Mouse (Mus musculus): ENCODE measurements at regions not wholly inside any gene's neighbourhood (a gene's known extent, or its start where the extent isn't known, plus 50 kb on each side); places are given as distances from the start of the nearest gene placed in this dataset.
"Not testable (repeated sequence)": the region's sequence is repeated elsewhere in the genome, so short reads cannot be mapped to it uniquely, and the experiment has no call there.

DNA sequence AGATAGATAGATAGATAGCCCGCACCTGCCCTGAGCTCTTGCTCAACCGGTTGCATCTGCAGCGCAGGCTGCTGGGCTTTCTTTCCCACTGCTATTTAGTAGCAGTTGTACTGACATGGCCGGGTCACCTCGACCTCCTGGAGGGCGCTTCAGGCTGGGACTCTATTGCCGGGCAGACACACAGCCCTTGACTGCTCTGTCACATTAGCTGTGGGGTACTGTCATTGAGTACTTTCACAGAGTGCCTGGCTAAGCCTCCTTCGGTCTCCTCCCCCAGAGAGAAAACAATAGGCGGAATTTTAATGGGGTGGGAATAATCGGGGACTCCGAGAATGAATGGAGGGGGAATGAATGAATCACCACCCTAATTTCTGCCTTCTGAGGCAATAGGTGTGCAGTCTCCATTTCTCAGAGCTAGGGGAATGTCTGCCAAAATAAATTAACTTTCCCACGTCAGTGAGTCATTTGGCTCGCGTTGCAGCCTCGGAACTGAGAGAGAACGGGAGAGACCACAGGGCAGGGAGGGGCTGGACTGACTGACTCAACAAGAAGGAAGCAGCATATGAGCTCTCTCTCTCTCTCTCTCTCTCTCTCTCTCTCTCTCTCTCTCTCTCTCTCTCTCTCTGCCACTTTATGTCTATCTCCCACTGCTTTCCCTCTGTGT, 101.6 kb upstream of the Med13l start:
- DNase-seq (ENCODE audit: low read depth), result peak; percentile 100

DNA sequence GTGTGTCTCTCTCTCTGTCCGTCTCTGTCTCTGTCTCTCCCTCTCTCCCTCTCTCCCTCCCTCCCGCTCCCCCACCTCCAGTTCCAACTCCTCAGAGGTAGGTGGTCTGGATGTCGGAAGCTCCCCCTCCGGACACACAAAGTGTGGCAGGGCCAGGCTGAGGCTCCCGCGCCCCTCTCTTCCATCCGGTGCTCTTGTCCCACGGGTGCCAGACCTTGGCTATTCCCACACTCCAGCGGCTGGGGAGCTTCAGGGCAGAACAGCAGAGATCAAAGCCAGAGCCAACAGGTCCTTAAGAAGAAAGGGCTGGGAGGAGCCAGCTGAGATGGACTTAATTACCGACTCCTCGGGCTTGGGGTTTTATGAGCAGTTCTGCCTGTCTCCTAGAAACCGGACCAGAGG, 101.1 kb upstream of the Med13l start:
- DNase-seq (ENCODE audit: low read depth), result peak; percentile 65

DNA sequence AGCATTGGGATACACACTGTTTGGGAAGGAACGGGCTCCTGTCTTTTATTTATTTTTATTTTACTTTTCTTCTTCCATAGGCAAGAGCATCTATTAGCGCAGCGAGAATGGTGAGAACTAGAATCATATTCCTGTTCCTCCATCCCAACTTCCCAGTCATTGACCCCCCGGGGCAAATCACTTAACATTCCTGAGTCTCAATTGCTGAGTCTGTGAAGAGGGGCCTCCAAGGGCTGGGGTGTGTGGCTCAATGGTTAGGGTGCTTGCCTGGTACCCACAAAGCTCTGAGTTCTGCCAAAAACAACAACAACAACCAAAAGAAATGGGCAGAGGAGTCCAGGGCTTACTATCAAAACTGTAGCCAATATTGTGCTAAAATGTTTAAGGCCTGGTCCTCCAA, 98.5 kb upstream of the Med13l start:
- no peak for DNase-seq (ENCODE audit: low read depth)

DNA sequence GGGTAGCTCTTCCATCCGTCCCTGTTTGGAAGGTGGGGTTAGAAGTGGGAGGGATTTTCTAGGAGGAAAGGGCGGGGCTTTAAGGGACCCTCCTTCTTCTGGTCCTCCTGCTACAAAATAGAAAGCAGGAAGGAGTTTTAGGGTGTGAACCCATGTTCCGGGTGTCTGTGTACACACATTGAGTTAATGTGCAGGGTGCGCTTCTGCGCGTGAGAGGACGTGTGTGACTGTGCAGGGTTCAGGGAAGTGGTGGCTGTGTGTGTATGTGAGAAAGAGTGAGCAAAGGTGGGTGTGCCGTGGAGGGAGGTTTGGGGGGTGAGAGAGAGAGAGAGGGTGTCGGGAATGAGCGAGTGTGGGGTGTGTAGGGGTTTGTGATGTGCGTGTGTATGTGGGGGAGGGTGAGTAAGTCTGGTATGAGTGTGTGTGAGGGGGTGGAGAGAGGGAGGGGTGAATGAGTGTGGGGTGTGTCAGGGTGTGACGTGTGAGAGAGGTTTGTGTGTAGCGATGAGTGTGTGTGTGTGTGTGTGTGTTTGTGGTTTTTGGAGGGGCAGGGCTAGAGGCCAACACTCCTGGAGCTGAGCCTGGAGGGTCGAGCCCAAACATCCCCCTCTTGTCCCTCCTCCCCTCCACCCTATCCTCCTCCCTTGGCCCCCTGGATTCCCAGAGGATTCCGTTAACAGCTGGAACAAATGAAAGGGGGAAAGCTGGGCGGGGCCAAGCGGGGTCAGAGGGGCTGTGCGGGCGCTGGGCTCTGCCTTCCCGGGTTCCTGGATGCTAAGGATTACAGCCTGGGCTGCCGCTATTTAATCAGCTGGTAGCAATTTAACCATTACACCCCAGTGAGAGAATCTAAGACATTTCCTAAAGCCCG, 95.3 kb upstream of the Med13l start:
- peak; percentile 89 for DNase-seq (ENCODE audit: low read depth)

DNA sequence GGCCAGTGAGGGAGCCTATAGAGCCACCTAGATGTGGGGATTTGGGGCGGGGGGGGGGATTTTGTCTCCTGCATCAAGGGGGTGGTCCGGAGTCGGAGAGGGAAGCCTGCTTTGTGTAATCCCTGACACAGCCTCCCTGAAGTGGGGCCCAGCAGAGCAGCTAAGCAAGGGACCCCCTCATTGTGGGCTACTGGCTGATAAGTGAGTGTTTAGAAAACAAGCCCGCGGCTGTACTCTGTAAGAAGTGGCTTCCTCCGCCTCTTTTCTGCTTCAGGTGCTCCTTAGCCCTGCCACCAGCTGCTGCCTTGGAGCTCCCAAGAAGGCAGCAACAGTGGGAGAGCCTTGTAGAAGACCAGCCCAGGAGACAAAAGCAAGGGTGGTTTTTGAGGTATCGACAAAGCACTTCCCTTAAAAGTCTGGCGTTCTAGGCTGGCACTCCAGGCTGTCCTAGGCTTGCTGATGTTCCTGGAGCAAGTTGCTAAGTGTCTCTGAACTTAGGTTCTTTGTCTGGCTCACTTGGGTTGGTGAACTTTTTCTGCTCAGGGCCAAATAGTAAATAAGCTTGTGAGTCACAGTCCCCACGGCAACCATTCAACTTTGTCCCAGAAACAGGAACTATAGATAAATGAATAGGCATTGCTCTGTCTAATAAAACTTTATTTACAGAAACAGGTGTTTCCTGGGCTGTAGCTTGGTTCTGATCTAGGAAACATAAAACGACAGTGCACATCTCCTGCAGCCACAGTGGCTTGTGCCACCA, 94.3 kb upstream of the Med13l start:
- DNase-seq (ENCODE audit: low read depth), result peak; percentile 75

- DNase-seq (ENCODE audit: low read depth), result no peak
Measured at GRCm38 (mm10) chr5:118468739-118469138, 91.7 kb upstream of the Med13l start.

DNA sequence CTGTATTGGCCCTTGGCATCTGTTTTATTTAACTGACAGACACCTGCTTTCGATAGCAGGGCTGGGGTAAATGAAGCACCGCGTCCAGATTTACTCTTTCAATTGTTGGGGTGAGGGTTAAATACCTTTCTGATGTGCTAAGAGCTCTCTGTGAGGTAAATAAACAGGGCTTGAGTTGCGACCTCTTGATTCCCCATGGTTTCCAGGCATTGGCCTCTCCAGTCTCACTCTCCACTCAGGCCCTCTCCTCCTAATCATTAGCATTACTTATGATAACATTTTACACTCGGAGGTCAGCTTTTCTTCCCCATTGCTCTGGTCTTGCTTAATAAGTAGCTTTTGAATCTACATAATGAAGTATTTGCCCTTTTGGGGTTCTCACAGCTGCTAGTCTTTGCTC, 88.9 kb upstream of the Med13l start:
- DNase-seq (ENCODE audit: low read depth), result no peak

DNA sequence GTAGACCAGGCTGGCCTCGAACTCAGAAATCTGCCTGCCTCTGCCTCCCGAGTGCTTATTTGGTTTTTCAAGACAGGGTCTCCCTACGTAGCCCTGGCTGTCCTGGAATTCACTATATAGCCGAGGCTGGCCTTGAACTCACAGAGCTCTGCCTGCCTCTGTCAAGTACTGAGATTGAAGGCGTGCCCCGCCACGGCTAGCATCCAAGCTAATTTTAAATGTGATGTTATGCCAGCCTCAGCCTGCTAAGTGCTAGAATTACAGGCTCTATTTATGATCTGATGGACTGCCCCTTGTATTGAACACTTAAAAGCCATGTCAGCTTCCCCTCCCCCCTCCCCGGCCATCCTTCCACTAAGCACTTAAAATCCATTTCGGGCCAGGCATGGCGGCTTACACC, 88.2 kb upstream of the Med13l start:
- DNase-seq (ENCODE audit: low read depth), result no peak

DNA sequence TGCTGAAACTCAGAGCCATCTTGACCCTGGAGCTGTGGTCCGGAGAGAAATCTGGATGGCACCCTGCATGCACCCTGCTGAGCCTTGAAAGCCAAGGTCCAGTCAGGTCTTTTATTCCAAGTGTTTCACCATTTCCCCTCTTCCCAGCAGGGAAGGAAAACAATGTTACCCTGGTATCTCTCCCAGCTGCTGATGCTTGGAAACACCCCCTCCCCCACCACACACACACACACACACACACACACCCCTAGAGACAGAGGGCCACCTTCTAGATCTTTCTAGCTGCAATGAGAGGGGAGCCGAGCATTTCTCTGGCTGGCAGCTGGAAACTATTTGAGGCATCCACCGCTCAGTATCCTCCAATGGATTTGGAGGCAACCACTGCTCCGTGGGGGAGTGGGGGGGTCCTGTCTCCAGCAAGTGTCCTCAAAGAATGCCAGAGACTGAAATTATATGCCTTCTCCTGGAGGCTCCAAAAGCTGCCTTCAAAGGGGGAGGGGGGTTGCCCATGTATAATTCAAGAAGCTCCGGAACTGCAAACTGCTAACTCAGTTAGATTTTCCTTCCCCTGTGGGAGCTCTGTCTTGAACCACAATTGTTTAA, 87.2 kb upstream of the Med13l start:
- no peak for DNase-seq (ENCODE audit: low read depth)

DNA sequence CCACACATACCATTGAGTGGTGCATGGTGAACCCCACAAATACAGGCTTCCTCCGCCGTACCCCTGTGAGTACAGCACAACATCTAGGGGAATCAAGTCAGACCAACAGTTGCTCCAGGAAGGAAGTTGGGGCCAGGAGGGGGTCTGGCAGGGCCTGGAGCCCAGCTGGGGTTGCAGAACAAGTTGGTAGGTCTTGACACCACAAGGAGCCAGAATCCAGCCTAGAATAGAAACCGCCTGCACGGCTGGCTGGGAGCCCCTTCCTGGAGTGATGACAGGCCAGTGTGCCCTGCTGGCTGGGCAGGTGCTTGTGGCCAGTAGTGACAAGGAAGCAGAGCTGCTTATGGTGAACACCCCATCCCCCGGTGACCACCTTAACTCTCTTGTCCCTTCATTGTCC, 83.9 kb upstream of the Med13l start:
- no peak for DNase-seq (ENCODE audit: low read depth)

- no peak for DNase-seq (ENCODE audit: low read depth)
Measured at GRCm38 (mm10) chr5:118477131-118478119, 83.1 kb upstream of the Med13l start.

- DNase-seq (ENCODE audit: low read depth), result no peak
Measured at GRCm38 (mm10) chr5:118478120-118478768, 82.2 kb upstream of the Med13l start.

DNA sequence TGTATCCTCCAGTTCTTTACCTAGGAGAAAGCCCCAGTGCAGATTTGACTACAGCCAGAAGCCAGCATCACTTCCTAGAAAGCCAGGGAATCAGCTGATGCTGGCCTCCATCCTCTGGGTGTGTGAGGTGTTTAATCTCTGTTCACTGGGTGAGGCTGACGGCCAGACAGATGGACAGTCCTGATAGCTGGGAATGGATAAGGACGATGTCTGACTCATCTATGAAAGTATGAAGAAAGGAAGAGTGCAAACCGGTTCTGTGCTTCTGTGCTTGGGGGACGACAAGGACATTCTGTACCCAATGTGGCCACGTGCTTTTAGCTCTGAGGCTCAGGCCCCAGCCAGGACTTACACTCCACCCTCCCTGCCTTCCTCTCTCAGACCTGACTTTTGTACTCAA, 80.5 kb upstream of the Med13l start:
- DNase-seq (ENCODE audit: low read depth), result no peak

DNA sequence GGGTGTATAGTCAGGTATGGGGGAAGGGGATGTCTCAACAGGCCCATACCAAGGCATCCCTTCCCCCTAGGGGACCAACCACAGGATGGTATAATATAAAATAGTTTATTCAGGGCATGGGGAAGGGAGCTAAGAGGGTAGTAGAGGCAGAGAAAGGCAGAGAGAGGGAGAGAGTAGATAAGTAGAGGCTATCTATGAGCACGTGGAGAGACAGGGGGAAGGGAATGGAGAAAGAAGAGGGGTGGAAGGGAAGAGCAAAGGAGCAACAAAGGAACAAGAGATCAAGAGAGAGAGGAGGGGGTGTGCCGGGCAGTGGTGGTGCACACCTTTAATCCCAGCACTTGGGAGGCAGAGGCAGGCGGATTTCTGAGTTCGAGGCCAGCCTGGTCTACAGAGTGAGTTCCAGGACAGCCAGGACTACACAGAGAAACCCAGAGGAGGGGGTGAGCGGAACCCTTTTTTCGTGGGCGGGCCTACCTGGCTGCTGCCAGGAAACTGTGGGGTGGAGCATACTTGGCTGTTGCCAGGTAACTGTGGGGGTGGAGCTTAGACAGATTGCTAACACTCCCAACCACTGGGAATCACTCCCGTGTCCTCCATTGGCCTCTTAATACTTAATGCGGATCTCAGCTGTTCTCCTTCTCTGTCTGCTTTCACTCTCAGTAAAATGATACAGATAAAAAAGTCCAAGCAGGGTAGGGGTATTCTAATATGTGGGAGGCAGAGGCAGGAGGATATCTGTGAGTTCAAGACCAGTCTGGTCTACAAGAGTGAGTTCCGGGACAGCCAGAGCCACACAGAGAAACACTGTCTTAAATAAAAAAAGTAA, 79.3 kb upstream of the Med13l start:
- no peak for DNase-seq (ENCODE audit: low read depth)

- no peak for DNase-seq (ENCODE audit: low read depth)
Measured at GRCm38 (mm10) chr5:118481794-118482049, 78.8 kb upstream of the Med13l start.

DNA sequence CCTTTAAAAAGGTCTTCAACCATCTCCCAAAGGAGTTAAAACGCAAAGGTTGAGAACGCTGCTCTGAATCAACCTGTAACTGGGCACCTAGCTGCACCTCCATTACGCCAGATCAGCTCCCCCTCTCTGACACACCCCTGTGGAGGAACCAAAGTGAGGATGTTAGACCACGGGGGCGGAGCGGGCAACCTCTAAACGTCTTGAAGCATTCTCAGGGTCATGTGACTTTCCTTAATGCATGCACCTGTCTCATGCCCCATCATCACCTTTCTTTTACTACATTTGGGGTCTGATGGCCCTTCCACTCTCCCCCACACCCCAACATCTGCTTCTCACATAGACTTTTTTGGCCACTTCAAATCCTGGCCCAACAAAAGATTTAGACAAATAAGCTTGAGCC, 77.9 kb upstream of the Med13l start:
- no peak for DNase-seq (ENCODE audit: low read depth)

GRCm38 (mm10) chr5:118483001-118483400, 77.5 kb upstream of the Med13l start:
- no peak for DNase-seq (ENCODE audit: low read depth)

DNA sequence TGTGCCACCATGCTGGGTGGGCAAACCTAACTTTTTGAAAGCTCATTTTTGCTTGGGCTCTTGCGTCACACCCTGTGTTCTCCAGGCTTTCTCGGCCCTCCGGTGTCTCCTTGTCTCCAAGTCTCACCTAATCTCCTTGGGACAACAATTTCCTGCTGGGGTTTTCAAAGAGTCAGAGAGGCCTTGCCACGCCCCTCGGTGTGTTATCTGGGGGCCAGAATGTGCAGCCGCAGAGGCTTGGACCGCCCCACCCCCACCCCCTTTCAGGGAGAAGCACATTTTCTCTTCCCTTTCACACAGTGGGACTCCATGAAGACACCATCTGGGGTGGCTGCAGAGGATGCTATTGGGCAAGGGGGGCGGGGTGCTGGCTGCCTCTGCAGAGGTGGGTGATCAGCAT, 76.9 kb upstream of the Med13l start:
- DNase-seq (ENCODE audit: low read depth), result no peak

GRCm38 (mm10) chr5:118485191-118485590, 75.3 kb upstream of the Med13l start:
- DNase-seq (ENCODE audit: low read depth), result no peak

DNA sequence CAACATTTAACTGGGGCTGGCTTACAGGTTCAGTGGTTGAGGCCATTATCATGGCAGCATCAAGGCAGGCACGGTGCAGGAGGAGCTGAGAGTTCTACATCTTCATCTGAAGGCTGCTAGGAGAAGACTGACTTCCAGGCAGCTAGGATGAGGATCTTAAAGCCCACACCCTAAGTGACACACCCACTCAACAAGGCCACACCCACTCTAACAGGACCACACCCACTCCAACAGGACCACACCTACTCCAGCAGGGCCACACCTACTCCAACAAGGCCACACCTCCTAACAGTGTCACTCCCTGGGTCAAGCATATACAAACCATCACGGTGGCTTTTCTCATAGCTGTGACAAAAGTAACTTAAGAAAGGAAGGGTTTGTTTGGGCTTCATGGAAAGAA, 68.0 kb upstream of the Med13l start:
- not testable (repeated sequence) for DNase-seq (ENCODE audit: low read depth)

All from fibroblast of lung, adult 2 months (primary cell).